ENCODE assay signal across 16 mouse cellular contexts in the genomic region with DNA sequence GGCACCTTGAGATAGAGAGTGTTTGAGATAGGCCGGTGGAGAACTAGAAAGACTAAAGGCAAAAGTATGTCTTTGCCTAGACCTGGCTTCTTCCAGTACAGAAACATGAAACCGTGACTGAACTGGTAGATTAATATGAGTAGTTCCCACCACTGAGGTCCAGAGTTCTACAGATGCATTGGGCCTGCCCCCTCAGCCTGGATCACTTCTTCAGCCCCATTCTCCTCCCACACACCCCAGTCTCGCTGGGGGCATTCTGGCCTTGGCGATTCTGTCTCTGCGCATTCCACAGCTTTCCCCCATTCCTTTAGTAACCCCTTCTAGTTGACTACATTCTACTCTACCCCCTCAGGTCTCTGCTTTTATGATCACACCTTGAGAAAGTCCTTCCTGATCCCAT. TPM values are rescaled to one million over a fixed set of nuclear protein-coding genes. Genes with fewer than 3 reads are reported as not detected.
"Had no signal": no experiment of that assay in that cellular context is flagged by ENCODE, and none has a peak within 500 bp of the region (broad histone marks: within the 10 kb centered on the region; RNA-seq: fewer than 3 reads in every experiment).

No protein-coding gene starts in this region.

- H3K27ac ChIP-seq: left cerebral cortex, adult 2 months; limb, embryonic 12.5 days; liver, embryonic 13.5 days; lung, embryonic 15.5 days; macrophage; neural tube, embryonic 12.5 days; stomach, postnatal 0 days had no signal

- H3K9me3 ChIP-seq: limb, embryonic 12.5 days; liver, embryonic 13.5 days; lung, embryonic 15.5 days; megakaryocyte, embryonic 14.5 days; neural tube, embryonic 12.5 days had no signal

- H3K4me3 ChIP-seq: left cerebral cortex, adult 2 months; limb, embryonic 12.5 days; liver, embryonic 13.5 days; lung, embryonic 15.5 days; megakaryocyte, embryonic 14.5 days; neural tube, embryonic 12.5 days had no signal

- ATAC-seq: intestine, postnatal 0 days; liver, postnatal 0 days had no signal

- DNase-seq: kidney, adult 8-10 months; kidney, postnatal 25 days; liver; liver, embryonic 13.5 days; liver, postnatal 0 days; lung, postnatal 14 days had no signal

- H3K4me2 ChIP-seq: liver, embryonic 13.5 days; lung, embryonic 15.5 days; neural tube, embryonic 12.5 days had no signal

- H3K36me3 ChIP-seq: limb, embryonic 12.5 days; liver, embryonic 13.5 days; lung, embryonic 15.5 days; neural tube, embryonic 12.5 days had no signal

- H3K9ac ChIP-seq: limb, embryonic 12.5 days; liver, embryonic 13.5 days; liver, postnatal 0 days; lung, embryonic 15.5 days; neural tube, embryonic 12.5 days had no signal

RNA-seq across cellular contexts. Expression of a gene that starts 1.4 kb away (rescaled TPM):
- total RNA-seq: monocyte, adult 5-6 weeks; neutrophil, adult 5-6 weeks had no signal
- polyA plus RNA-seq: intestine, postnatal 0 days; lung, embryonic 15.5 days; stomach, postnatal 0 days had no signal
